Mouse (Mus musculus) C3H10T1/2 (cell line): ENCODE results near the gene Ubap2. TPM values are rescaled to one million over a fixed set of nuclear protein-coding genes. Genes with fewer than 3 reads are reported as not detected.

Experiments
- polyA plus RNA-seq, 2 experiments: library from polyadenylated mRNA; unstranded; fragments of >200 nt; fragmentation: generic; extraction: Trizol; gene quantifications; one replicate each; pipeline ENCODE4 v1.2.1; 2012; ENCODE audit warnings: missing spikeins in 2 of 2

The Ubap2 gene
- 10 to 100 TPM; 45.2 to 65.2 TPM for polyA plus RNA-seq

DNA sequence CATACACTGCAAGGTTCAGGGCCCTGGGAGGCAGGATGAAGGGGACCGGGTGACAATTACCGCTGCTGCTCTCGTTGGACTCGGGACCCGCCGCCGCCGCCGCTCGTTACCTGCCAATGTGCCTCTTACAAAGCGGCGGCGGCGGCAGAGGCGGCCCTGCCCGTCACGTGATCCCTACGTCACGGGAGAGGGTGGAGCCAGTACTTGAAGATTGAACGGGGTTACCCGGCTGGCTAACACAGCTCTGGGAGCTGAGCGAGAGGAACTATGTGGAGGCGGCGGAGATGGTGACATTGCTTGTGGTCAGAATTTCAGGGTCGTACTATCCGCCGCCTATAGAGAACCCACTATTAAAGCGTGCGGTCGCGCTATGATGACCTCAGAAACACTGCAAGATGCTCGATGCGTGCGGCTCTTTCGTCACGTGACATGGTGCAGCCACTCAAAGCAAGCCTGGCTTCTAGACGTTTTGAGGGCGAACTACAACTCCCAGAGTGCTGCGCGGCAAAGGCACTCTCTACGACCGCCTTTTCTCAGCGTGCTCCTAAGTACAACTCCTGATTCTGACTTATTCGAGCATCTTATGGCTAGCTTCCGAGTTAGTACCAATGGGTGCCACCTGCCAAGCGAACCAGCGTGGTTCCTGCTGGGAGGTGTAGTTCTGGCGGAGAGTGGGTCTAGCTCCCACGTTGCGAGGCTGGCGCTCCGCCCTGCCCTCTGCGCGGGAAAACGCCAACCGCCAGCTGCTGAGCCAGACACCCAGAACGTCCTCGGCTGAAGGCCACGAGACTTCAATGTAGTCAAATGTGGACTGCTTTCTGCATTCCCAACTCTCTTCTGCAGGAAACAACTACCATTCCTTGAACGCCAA lies at the start of gene Ubap2:
Gene Ubap2, minus strand, starts transcription at position 165 of the 871 bp plus-strand sequence.

GRCm38 (mm10) chr4:41314141-41315129 lies 39.5 kb upstream of the Ubap2 start, which contains the start of gene Dcaf12:
TSS of gene Dcaf12 (minus strand) at chr4:41314889.

Other genes with a start within 250 kb of the Ubap2 start
- under 1 TPM in 1 of 2 experiments, not detected in 1; 0.06 TPM for gene Aqp7, start 227.0 kb downstream of the Ubap2 start, polyA plus RNA-seq
- 1 to 10 TPM in 1 of 2 experiments, under 1 TPM in 1; 0.60 to 1.5 TPM for gene Aqp3, start 177.0 kb downstream of the Ubap2 start, polyA plus RNA-seq
- gene Nol6, start 150.7 kb downstream of the Ubap2 start, polyA plus RNA-seq, result 10 to 100 TPM; 24.8 to 25.1 TPM
- gene Ube2r2, start 139.4 kb downstream of the Ubap2 start, polyA plus RNA-seq, result 100 to 1,000 TPM in 1 of 2 experiments, 10 to 100 TPM in 1; 67.4 to 164 TPM
- gene Dcaf12, start 39.7 kb upstream of the Ubap2 start, polyA plus RNA-seq, result 10 to 100 TPM; 12.8 to 21.2 TPM
- gene Ubap1, start 73.9 kb upstream of the Ubap2 start, polyA plus RNA-seq, result 10 to 100 TPM in 1 of 2 experiments, 1 to 10 TPM in 1; 9.8 to 30.3 TPM
- 1 to 10 TPM in 1 of 2 experiments, under 1 TPM in 1; 0.61 to 1.6 TPM for gene Kif24, start 189.7 kb upstream of the Ubap2 start, polyA plus RNA-seq
- 10 to 100 TPM in 1 of 2 experiments, 1 to 10 TPM in 1; 8.3 to 51.5 TPM for gene Nudt2, start 190.0 kb upstream of the Ubap2 start, polyA plus RNA-seq
- 10 to 100 TPM in 1 of 2 experiments, 1 to 10 TPM in 1; 1.2 to 13.2 TPM for gene AI464131, start 227.9 kb upstream of the Ubap2 start, polyA plus RNA-seq
- gene 1110017D15Rik, start 242.2 kb upstream of the Ubap2 start, polyA plus RNA-seq, result under 1 TPM; 0.32 to 0.42 TPM